Mouse (Mus musculus): ENCODE results near the gene Ppm1g.

DNA sequence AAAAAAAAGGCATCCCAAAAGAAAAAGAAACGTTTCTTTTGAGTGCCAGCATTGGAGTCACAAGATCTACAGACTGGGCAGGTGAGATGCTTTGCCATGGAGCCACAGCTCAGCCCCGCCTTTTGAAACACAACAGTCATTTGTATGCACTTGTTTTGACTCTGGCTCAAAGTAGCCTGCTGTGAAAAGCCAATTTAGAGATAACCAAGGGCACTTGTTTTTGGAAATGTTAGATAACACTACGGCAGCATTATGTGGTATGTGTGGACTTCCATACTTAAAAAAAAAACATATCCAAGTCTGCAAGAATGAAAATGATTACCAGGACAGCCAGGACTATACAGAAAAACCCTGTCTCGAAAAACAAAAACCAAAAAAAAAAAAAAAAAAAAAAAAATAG is 36.8 kb downstream of the Ppm1g start:
- TF ChIP-seq CTCF (conservative IDR thresholded peaks at IDR 0.05; ENCODE audit: low read length) = no peak
- TF ChIP-seq POU5F1 (IDR thresholded peaks at IDR 0.05; ENCODE audit: borderline replicate concordance, low read length) = no peak
- TF ChIP-seq NANOG (IDR thresholded peaks at IDR 0.05; ENCODE audit: borderline replicate concordance, low read length) = no peak
